Mouse (Mus musculus) layer of hippocampus, postnatal 10 days (tissue): ENCODE results near the gene Mcm9. TPM values are rescaled to one million over a fixed set of nuclear protein-coding genes. Genes with fewer than 3 reads are reported as not detected.
"Not testable (repeated sequence)": the region's sequence is repeated elsewhere in the genome, so short reads cannot be mapped to it uniquely, and the experiment has no call there.

Experiments used
- DNase-seq, 2 experiments: peaks; one replicate each; pipeline ENCODE4 v3.0.0; 2021; ENCODE audit warnings: low spot score in 2 of 2
- total RNA-seq, 2 experiments: library from RNA; stranded (reverse); gene quantifications; 2 replicates each; pipeline ENCODE4 v1.2.3; 2021

Gene Mcm9
- total RNA-seq, 2 experiments from 2014 or later: 6.1 to 8.0 TPM

DNA sequence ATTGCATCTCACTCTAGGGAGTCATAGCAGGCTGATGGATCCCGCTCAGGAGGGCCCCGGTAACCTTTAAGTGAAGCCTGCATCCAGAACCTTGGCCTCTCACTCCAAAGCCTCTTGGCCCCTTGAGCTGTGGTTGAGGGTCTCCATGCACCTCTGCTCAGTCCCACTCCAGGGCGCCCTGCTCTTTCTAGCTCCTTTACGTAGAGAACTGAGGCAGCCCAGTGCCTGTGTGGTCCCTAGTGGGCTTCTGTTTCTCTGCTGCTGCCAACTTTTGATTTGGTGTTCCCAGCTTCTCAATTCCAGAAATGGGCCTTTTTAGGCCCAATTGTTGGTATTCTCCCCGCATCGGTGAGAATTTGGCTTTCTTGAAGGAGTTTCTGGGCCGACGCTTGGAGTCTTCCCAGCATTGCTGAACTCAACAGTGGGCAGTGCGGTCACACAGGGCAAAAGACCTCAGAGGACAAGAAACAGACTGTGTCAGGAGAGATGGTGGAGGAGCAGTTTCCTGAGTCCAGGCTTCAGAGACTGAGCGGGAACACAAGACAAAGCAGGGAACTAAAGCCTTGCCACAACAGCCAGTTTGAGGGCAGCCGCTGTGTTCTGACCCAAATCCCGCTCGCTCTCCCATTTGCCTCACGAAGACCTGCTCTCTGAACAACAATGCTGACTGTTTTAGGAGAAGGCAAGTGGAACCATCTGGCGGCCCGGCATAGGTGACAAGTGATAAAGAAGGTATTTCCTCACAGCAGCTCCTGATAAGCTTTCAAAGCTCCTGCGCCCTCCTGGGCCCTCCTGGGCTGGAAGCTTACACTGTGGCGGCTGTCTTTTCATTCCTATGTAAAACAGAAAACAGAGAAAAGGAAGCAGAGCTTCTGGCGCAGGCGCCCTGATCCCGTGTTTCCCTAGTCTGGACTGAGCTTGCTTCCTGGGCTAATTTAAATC is 127.1 kb downstream of the Mcm9 start:
- peak; percentile 32 to 51 for DNase-seq

DNA sequence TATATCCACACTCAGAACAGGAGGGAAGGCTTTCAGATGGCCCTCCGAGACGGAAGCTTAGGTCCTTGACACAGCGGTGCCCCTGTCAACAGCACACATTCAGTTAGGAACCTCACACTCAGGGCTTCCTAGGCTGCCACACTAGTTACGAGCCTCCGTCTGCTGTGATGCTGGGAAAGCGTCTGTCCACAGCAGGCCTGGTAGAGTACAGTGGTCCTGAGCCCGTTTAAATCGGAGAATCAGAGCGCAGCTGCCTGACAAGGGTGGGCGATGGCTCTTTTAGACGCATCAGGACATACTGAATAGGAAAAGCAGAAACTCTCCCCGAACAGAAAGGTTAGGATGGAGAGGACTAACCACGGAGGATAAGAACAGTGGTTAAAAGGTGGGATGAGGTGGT is 127.8 kb downstream of the Mcm9 start:
- no peak for DNase-seq

DNA sequence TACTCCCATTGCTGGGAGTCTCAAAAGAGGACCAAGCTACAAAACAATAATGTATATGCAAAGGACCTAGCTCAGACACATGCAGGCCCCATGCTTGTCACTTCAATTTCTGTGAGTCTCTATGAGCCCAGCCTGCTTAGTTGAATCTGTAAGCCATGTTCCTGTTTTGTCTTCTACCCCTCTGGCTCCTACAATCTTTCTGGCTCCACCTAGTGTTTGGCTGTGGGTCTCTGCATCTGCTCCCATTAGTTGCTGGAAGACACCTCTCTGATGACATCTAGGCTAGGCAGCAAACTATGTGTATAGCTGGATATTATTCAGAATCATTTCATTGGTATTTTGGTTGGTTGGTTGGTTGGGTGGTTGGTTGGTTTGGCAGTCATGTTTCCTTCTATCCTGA is 130.7 kb downstream of the Mcm9 start:
- DNase-seq: no peak

DNA sequence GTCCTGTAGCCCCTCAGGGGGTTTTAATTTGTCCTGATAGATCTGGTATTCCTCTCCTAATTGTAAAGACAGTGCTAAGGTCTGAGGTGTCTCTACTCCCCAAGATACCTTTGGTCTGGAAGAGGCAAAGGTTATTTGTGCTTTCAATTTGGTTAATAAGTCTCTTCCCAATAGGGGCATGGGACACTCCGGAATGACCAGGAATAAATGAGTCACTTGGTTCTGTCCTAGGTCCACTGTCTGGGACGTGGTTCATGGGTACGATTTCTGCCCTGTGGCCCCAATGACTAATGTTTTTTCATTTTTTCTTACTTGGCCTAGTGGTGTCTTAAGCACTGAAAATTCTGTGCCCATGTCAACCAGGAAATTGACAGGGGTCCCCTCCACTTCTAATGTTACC is 134.9 kb downstream of the Mcm9 start:
- DNase-seq: not testable (repeated sequence)

DNA sequence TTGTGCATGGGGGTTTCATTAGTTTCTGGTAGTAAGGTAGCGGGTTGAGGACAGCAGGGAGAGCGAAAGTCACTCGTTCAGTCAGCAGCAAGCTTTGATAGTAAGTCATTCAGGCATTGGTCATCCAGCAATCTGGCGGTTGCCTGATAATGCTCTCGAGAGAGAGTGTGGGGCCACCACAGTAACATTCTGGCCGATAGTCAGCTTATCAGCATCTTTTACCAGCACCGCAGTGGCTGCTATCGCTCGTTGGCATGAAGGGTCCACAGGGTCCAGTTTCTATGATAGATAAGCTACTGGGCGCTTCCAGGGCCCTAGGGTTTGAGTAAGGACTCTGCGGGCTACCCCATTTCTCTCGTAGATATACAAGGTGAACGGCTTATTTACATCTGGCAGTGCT is 136.3 kb downstream of the Mcm9 start:
- no peak for DNase-seq

Other genes with a start within 250 kb of the Mcm9 start
- 10 to 100 TPM; 26.5 to 27.5 TPM for gene Asf1a, start 33.7 kb downstream of the Mcm9 start, total RNA-seq
- 10 to 100 TPM; 23.3 to 25.0 TPM for gene Fam184a, start 120.7 kb upstream of the Mcm9 start, total RNA-seq